Mouse (Mus musculus) liver, embryonic 14.5 days (tissue): ENCODE measurements around the gene Abhd16a.

ENCODE experiments used
- CTCF ChIP-seq: IDR thresholded peaks from 2 replicates; pipeline ENCODE4 v1.5.1; 2016; ENCODE audit warnings: antibody characterized with exemption, low read depth, control low read depth
- EP300 ChIP-seq: IDR thresholded peaks from 2 replicates; pipeline ENCODE4 v1.6.1; 2016; ENCODE audit warnings: antibody characterized with exemption, low read depth

DNA sequence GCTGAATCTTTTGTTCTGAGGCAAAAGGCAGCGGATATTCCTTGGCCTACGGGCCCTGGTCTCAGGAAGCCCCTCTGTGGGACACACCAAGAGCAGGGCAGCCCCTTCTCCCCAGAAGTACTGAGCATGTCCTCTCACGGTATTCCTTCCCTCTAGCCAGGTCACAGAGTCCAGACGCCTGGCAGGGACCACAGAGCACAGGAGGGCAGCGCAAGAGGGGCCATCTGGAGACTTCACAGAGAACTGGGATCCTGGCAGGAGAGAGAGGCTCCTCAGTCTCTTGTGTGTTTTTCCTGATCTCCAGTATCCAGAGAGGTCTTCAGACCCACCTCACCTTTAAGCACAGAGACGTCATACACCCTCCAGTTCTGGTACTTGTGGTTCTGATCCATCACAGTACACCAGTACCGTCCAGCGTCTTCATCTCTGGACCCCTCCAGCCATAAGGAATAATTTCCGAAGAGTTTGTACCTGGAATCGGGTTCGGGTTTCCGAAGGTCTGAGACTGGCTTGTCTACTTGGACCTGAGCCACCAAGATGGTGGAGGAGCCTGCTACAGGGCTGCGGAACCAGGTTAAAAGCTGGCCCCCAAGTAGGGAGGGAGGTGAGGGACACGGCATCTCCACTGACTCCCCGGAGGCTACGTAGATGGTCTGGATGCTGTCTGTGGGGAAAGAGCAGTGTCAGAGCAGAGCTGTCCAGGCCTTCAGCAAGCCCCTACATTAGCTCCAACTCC lies 6.1 kb upstream of the Abhd16a start:
- no peak for TF ChIP-seq CTCF
- no peak for TF ChIP-seq EP300
